Comparison of ENCODE assay signal across 7 mouse cellular contexts in genomic region chr5:134678031-134678430, GRCm38 (mm10). TPM values are rescaled to one million over a fixed set of nuclear protein-coding genes. Genes with fewer than 3 reads are reported as not detected.
DNase-seq lines count a peak whose midpoint lies in the region; TF ChIP-seq lines count a peak whose summit lies in the region.

No protein-coding gene starts in this region.

- 75% methylated on average over 3 of the region's 3 CpGs for WGBS in lung, adult 2 months

- H3K4me3 ChIP-seq in lung, adult 2 months (replicated peaks; ENCODE audit: extremely low read depth, low read depth, low read length), result peak overlapping the region; percentile 67

- peaks cover 24% of the 10 kb centered on the region for H3K4me1 ChIP-seq in lung, adult 2 months (ENCODE audit: control insufficient read depth, insufficient read depth, low read length)

- peak; percentile 70 for TF ChIP-seq POLR2A in lung, adult 2 months (IDR thresholded peaks at IDR 0.05; ENCODE audit: borderline replicate concordance, extremely low read depth, low read depth, low read length)

- no peak for TF ChIP-seq CTCF in lung, adult 2 months (IDR thresholded peaks at IDR 0.05; ENCODE audit: insufficient read depth, low read length)

- DNase-seq in urinary bladder, postnatal 14 days (ENCODE audit: low spot score), result peak; percentile 27
- DNase-seq in urinary bladder, postnatal 10 days (ENCODE audit: low spot score), result no peak
- peak; percentile 65 to 80 for DNase-seq in heart, adult 9 months (ENCODE audit: low spot score in 2 of 2)
- DNase-seq in lung, adult 2 months, result no peak
- DNase-seq in thymus, postnatal 25 days, result peak; percentile 20
- DNase-seq in retina, embryonic 14.5 days (ENCODE audit: low spot score), result no peak
- DNase-seq in layer of hippocampus, adult 11-12 months (ENCODE audit: low spot score), result no peak

RNA-seq across cellular contexts. Expression of gene Limk1, which starts 10.4 kb away (rescaled TPM):
- 29.6 and 31.1 TPM in 2 replicates for polyA plus RNA-seq in lung, adult 2 months (2012; rRNA removed)

RNA-seq across cellular contexts. Expression of gene Eif4h, which starts 38.7 kb away (rescaled TPM):
- polyA plus RNA-seq in lung, adult 2 months (2012; rRNA removed), result 243 and 280 TPM in 2 replicates

Comparison
In these comparisons a context has a peak if more than half of its experiments do, and no peak if none do; other contexts are left out.
1. DNase-seq: peak in urinary bladder, postnatal 14 days (single experiment), heart, adult 9 months (2 of 2) and thymus, postnatal 25 days (single experiment); none in urinary bladder, postnatal 10 days (single experiment), lung, adult 2 months (single experiment), retina, embryonic 14.5 days (single experiment) and layer of hippocampus, adult 11-12 months (single experiment).